Mouse (Mus musculus) liver, postnatal 0 days (tissue): Measurements from ENCODE around the gene Dstyk.

Experiments
- CTCF ChIP-seq: sonication (generic); IDR thresholded peaks from 2 replicates; pipeline ENCODE4 v1.5.1; 2016; ENCODE audit warnings: antibody characterized with exemption, low read depth
- EP300 ChIP-seq: IDR thresholded peaks from 2 replicates; pipeline ENCODE4 v1.6.1; 2016; ENCODE audit warnings: antibody characterized with exemption, low read depth, mild to moderate bottlenecking

DNA sequence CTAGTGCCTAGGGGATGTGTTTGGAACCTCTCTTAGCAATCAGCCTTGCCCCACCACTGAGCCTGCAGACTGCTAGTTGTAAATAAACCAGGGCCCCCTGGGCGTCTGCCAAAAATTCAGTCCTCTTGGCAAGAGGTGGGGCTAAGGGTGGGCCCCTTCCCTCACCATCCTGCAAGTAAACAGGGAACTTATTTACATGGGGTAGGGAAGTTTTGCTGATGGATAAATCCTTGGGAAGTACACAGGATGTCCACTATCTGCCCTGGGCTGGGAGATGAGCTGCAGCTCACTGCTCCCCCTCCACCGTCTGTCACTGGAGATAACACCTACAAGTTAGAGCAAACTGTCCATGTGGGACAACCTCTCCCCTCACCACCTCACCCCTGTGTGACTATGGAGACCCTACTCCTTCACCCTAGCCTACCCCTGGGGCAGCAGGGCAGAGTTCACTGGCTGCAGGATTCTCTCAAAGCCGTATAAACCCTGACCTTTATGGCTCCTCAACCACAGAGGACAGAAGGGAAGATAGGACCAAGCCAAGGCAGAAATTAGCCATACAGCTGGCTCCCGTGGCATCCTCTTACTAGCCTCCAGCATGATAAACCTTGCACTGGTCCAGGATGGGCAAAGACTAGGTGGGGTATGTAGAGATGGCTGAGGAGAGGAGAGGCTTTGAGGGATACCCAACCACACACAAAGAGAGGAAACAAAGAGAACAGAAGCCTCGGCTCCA lies 43.0 kb upstream of the Dstyk start:
- TF ChIP-seq CTCF (no peak), EP300 (peak; percentile 93)
